Mouse (Mus musculus) T-cell, adult 2 months (primary cell): ENCODE data around the gene Usp3.

ENCODE experiments used
- DNase-seq: peaks from one replicate; pipeline ENCODE4 v3.0.0; 2022; ENCODE audit warnings: low spot score

Gene Usp3

GRCm38 (mm10) chr9:66592708-66593612, at the start of gene Usp3:
Usp3 (minus strand) TSS chr9:66593142.
- DNase-seq, result peak; percentile 94

GRCm38 (mm10) chr9:66640491-66640890, 47.5 kb upstream of the Usp3 start:
- DNase-seq, result no peak

- no peak for DNase-seq
Measured at GRCm38 (mm10) chr9:66639626-66640025, 46.7 kb upstream of the Usp3 start.

GRCm38 (mm10) chr9:66632441-66632840, 39.5 kb upstream of the Usp3 start:
- peak; percentile 23 for DNase-seq

DNA sequence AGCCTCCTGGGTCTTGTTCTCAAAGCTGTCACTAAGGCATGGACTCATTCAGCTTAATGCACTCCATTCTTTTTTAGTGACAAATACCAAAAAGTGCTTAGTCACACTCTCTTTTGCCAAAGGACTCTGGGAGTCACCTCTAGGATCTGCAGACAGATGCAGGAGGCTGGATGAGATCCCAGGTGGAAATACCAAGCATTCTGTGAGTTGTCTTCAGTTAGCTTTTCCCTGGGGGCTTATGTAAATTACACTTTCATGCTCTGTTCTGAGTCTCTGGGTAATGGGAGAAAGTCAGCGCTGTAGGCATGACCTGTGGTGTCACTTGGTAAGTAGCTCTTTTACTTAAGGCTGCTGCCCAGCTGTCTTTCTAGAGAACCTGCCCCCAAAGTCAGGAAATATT, 38.0 kb upstream of the Usp3 start:
- DNase-seq, result no peak

DNA sequence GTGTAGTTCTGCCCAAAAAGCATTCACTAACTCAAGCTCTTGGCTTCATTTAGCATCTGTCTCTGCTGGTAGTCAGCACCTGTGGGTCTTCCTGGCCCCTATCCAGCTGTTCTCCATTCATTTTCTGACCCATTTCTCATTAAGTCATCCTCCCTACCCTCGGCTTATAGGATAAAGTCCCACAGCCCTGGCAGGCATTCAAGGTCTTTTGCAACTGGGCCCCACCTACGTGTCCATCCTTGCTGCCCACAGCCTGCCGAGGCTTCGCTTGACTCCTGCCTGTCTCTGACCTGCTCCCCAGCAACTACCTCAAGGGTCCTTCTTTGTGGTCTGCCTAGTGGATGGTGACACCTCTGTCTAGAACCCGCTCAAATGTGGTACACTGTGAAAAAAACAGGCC, 33.7 kb upstream of the Usp3 start:
- no peak for DNase-seq

DNA sequence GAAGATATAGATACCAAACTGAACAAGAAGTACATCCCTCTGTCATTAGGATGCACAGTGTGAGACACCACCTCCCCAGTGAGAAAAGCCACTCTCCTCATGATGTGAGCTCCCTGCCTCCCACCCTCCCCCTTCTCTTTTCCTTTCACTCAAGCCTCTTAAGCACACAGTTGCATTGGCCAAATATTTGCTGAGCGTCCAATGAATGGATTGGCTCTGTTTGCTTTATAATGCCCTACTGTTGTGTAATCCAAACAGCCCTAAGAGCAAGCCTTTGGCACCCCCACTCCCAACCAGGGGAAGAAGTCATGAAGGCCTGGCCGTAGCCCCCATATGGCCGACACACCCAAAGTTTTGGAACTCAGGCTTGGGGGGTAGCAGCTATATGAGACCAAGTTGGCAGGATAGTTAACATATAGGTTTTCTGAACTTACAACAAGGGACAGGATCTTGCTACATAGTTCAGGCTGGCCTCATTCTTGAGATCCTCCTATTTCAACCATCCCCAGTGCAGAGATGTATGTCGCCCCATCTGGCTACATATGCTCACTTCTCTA, 33.1 kb upstream of the Usp3 start:
- no peak for DNase-seq

DNA sequence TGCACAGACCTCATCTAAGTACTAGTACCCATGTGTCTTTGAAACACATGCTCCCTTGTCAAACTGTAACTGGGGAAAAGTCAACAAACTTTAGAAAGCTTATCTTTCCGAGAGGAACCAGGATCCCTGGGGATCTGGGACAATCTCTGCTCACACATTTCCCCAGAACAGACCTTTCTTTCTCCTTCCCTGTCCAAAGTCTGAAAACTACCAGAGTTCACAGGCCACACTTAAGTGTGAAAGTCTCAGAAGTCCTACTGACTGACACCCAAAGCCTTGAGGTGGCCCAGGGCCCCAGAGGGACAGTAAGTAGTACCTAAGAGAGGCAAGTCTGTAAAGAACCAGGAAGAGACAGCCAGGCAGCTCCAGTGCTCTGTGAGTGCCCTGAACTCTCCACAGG, 31.9 kb upstream of the Usp3 start:
- no peak for DNase-seq

DNA sequence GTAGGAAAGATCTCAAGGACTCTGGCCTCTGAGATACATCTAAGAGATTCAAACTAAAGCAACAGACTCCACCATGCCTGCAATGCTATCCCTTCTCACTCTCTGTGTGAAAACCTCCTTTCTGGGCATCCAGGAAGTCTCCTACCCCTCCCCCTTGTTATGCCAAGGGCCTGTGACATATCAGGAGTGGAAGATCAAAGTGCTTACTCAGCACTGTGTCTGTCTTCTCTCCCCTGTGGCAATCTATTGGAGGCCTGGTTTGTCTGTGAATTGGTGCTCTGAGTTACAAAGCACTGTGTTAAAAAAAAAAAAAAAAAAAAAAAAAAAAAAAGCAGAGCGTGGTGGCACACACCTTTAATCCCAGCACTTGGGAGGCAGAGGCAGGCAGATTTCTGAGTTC, 30.7 kb upstream of the Usp3 start:
- DNase-seq, result no peak

DNA sequence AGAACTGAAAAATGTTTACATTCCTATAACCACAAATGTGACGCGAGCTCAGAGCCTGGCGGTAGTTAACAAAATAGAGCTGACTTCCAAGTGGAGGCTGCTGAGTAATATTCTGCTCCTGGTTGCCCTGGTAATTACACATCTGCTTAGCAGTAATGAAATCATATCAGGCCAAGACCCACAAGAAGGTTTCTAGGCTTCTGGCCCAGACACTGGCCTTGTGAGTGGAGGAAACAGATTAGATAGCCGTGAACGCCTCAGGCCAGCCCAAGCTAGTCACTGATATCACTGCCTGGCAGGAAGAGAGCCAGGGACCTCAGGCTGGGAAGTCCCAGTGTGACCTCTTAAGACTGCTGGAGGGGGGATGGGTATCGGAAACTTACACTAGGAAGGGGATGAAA, 27.6 kb upstream of the Usp3 start:
- no peak for DNase-seq

- no peak for DNase-seq
Measured at GRCm38 (mm10) chr9:66620055-66620454, 27.1 kb upstream of the Usp3 start.

DNA sequence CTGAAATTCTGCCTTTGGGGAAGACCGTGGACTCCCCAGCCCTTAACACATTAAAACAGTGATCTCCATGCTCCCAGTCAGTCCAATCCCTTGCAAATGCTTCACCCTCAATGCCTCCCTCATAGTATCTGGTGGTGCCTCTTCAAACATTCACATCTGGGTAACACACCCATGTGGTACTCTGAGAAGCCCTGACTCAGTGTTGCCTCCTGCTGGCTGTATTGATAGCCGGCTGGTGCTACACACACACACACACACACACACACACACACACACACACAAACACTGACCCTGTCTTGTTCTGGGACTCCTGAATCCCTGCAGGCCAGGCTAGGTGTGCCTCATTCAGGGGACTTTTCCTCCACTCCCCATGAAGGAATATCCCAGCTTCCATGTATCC, 24.9 kb upstream of the Usp3 start:
- DNase-seq, result peak; percentile 34

DNA sequence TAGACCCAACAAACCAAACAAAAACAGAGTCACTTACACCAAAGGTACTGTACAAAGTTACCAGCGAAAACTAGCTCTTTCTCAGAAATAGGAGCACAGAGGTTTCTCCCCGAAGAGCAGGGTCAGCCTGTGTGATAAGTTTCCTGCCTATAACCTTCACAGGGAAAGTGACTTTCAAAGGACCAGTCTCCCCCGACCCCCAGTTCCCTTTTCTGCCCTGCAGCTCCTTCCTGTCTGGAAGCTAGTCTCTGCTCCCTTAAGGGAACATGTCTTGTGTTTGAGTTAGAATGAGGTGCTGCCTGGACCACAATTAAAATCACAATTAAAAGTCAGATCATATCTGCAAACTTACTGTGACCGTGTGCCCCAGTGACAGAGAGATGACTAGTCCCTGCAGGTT, 23.9 kb upstream of the Usp3 start:
- no peak for DNase-seq

DNA sequence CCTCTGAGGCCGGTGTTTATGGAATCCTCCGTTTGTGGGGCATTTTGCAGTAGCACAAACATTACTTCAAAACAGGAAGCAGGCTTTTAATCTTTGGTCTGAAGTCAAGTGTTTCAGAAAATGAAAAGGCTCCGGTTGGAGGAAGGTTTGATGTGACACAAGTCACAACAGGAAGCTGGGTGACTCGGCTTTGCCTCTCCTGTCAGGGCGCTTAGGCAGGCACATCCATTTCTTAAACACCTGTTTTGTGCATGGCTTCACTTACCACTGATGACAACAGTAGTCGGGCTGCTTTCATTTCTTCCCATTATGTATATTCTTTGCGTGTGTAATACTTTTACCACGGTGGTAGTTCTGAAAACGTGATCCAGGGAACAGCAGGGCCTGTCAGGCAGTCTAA, 22.2 kb upstream of the Usp3 start:
- peak; percentile 87 for DNase-seq

- DNase-seq, result no peak
Measured at GRCm38 (mm10) chr9:66614547-66614946, 21.6 kb upstream of the Usp3 start.

DNA sequence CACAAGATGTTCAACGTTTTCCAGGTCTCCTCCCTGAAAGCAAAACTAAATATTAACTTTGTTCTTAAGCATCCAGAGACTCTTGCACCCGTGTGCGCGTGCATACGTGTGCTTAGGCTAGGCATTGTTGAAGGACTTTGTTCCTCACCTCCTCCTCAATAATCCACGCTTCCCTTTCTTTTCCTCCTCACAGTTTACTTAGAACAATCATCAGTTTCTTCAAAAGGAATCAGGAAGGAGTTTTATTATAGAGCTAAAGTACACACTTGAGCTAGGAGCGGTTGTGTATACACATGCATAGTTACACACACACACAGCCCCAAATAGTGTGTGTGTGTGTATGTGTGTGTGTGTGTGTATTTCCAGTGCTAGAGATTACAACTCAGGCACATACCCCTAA, 20.7 kb upstream of the Usp3 start:
- DNase-seq, result no peak

DNA sequence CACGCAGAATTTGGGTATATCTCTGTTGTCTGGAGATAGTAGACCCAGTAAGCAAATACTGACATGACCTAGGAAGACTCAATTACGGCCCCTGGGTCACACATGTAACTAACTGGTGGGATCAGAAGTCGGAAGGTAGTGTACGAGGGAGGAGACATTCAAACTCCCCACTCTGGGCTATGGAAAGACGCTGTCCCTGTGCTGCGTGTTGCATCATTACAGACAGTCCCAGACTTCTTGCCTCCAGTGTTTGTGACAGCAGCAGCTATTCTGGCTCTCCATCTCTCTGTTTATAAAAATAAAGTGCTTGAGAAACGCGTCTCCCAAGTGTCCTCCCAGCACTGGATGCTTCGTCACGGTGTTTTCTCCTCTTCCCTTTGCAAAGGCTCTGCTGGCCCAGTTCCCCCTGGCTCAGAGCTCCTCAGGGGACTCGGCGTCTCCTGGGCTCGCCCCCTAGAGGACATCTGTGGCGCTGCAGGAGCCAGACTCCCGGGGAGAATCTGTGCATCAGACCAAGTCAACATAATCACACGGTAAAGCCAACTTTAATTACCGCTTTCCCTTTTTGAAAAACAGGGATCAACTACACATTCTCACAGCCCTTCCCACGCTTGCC, 18.6 kb upstream of the Usp3 start:
- DNase-seq, result peak; percentile 80

DNA sequence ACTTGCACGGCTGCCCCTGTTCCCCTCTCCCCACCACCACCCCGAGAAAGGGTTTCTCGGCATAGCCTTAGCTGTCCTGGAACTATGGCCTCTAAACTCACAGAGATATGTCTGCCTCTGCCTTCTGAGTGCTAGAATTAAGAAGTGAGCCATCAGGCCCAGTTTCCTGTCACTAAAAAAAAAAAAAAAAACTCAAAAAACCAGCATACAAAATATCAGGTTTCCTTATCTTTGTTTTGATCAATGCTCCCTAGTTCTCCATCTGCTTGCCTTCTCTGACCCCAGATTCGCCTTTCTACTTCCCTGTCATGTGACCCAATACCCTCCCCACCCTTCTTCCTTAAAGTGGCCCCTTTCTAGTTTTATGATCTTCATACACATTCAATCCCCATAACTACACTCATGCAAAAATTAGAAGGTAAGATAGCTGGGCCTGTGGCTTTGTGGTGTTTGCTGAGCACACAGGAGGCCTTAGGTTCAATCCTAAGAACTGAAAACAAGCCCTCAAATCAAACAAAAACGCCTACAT, 15.9 kb upstream of the Usp3 start:
- no peak for DNase-seq

DNA sequence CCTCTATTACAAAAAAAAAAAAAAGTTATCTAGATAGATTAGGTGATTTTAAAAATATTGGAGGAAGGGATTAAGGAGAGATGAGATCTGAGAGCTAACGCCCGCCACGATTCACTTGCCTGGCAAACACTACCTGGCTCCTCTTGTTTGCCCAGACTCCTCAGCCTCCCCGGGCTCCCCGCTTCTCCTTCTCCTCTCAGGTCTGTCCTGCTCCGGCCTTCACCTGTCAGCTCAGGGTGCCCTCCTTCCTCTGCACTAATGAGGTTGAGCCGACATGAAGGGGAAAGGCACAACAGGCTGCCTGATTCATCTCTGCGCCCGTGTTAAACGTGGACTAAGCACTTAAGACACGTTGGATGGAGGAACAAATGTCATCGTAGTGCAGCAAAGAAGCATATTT, 13.9 kb upstream of the Usp3 start:
- DNase-seq, result no peak

DNA sequence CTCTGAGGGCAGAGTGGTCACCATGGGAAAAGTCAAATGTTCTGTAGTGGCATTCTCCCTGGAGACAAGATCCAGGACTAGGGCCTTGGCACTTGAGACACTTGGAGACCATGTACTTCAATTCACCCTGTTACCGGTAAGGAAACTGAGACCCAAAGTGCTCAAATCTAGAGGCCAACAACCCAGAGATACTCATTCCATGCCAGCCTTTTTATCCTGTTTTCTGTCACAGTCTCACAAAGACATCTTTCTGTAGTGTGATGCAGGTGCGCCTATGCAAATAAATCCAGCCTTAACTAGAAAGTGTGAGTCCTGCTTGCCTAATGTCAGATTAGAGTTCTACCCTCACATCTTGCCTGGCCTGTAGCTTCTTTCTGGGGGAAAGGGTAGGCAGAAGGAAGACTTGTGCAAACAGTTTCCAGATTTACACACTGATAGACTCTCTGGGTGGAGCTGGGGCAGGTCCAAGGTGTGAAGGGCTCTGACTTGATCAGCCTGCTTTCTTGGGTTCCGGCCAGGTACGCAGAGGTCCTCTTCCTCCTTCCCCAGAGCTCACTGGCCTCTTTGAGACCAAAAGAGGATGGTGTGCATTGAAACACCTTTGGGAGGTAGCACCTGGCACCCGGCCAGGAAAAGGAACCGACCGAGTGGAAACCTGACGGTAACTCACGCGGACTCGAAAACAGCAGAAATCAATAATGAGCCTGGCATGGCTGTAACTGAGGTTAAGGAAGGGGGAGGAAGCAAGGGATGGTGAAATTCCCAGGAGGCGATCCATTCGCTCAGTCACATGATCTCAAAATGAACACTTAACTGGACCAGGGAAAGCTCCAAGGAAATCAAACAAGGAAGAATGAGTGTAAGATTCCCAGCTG, 13.2 kb upstream of the Usp3 start:
- no peak for DNase-seq

GRCm38 (mm10) chr9:66604349-66605206, 11.6 kb upstream of the Usp3 start:
- DNase-seq, result no peak
